Mouse (Mus musculus): ENCODE measurements around the gene C77080.

The C77080 gene

GRCm38 (mm10) chr4:129237843-129238441 is 23.3 kb downstream of the C77080 start:
- DNase-seq (ENCODE audit: low spot score) = no peak

DNA sequence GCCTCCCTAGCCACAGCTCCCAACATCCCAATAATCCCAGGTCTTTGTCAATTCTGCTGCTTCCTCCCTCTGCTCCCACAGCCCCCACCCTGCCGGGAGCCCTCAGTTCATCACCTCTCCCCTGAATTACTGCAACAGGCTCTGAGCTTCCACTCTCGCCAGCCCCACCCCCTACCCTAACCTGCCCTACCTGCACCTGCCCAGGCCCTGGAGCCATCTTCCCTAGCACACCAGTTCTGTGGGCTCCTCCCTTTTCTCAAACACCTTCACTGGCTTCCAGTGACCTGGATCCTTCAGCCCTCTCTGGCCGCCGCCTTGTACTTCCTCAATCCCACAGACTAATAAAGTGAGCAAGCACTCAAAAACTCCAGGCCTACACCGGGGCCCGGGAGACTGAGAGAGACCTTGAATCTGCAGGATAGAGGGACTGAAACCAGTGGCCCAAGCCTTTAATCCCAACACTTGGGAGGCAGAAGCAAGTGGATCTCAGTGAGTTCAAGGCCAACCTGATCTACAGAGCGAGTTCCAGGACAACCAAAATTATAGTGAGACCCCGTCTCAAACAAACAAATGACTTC is 24.9 kb downstream of the C77080 start:
- no peak for DNase-seq (ENCODE audit: low spot score)

GRCm38 (mm10) chr4:129235147-129235546 is 26.1 kb downstream of the C77080 start:
- DNase-seq (ENCODE audit: low spot score) = no peak

DNA sequence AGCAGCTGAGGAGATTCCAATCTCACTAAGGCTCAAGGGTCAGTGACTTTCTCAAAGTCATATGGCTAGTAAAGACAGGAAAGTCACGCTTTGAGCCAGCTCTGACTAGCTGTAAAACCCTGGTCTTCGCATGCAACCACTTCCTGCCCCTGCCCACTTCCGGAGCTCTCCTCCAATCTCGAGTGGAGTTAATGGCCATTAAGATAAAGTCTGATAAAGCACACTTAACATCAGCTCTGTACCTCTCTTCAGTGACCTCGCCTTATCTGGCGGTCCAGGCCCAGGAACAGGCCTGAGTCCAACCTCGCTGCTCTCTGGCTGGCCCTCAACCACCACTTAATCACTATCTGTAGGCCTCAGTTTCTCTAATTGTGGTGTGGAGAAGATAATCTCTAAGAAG is 26.7 kb downstream of the C77080 start:
- no peak for DNase-seq (ENCODE audit: low spot score)

- no peak for DNase-seq (ENCODE audit: low spot score)
Observed at GRCm38 (mm10) chr4:129232561-129233360, 28.4 kb downstream of the C77080 start.

DNA sequence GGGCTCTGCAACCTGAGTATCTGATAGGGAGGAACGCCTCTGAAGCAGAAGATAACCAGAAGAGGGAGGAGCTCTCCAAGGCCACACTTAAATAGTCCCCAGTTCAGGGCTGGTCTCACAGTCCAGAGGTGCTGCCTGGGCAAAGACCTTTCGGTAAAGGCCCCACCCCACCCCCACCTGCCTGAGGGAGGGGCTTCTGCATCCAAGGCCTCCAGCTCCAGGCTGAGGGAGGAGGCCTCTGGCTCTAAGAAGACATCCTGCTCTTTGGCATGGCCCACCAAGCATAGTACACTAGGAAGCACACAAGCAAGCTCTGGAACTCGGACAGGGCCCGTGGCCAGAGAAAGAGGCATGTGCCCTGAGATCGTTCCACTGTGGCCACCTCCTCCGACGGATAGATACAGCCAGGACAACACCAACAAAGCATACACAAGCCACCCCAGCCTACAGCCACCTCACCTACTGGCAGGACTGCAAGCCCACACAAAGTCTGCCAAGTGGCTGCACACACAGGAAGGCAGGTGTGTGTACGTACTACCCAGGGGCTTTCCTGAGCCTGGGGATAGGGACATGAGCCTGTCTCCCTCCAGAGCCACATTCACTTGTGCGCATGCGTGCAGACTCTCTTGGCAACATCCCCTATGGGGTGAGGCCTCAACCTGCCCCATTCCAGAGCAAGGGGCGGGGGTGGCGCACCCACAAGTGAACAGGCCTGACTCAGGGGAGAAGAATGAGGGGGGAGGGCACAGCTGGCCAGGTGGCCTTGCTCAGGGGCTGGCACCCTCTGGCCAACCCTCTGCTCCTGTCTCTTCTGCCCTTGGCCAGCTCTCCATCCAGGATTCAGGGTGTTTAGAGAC is 29.4 kb downstream of the C77080 start:
- DNase-seq (ENCODE audit: low spot score) = peak; percentile 71

GRCm38 (mm10) chr4:129230926-129231325 is 30.3 kb downstream of the C77080 start:
- DNase-seq (ENCODE audit: low spot score) = no peak

DNA sequence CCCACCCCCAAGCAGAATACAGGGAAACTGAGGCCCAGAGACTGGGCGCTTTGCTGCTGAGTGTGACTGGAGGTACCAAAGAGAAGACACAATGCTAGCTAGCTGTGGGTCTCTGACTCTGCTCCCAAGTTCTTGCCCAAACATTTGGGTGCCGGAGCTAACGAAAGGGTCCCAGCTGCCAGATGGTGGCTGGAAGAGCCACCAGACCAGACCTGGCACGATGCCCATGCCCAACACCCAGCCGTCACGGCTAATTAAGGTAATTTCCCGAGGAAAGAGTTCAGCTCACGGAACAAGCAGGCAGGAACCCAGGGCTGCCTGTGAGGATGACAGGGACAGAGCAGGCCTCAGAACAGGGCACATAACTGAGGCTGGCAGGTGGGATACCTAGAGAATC is 33.2 kb downstream of the C77080 start:
- no peak for DNase-seq (ENCODE audit: low spot score)

GRCm38 (mm10) chr4:129227170-129227984 is 33.8 kb downstream of the C77080 start:
- DNase-seq (ENCODE audit: low spot score) = no peak

- DNase-seq (ENCODE audit: low spot score) = no peak
Observed at GRCm38 (mm10) chr4:129226441-129226963, 34.7 kb downstream of the C77080 start.

DNA sequence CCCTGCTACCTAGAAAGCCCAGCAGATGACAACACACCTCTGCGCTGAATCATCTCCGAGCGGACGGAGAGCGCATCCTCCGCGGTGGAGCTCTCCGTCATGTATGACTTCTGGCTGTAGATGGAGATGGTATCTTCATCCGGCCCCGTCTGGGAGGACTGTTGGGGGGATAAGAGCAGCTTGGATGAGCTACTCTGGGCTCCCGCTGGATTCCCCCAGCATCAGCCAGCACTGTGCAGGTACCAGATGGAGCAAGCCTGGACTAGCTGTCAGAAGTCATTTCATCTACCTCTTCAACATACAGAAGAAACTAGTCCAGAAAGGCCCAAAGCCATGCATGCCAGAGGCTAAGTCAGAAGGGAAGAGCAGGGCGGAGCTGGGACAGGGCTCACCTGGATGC is 35.9 kb downstream of the C77080 start:
- no peak for DNase-seq (ENCODE audit: low spot score)

- no peak for DNase-seq (ENCODE audit: low spot score)
Observed at GRCm38 (mm10) chr4:129223421-129224281, 37.6 kb downstream of the C77080 start.

- DNase-seq (ENCODE audit: low spot score) = no peak
Observed at GRCm38 (mm10) chr4:129222019-129222925, 38.9 kb downstream of the C77080 start.

DNA sequence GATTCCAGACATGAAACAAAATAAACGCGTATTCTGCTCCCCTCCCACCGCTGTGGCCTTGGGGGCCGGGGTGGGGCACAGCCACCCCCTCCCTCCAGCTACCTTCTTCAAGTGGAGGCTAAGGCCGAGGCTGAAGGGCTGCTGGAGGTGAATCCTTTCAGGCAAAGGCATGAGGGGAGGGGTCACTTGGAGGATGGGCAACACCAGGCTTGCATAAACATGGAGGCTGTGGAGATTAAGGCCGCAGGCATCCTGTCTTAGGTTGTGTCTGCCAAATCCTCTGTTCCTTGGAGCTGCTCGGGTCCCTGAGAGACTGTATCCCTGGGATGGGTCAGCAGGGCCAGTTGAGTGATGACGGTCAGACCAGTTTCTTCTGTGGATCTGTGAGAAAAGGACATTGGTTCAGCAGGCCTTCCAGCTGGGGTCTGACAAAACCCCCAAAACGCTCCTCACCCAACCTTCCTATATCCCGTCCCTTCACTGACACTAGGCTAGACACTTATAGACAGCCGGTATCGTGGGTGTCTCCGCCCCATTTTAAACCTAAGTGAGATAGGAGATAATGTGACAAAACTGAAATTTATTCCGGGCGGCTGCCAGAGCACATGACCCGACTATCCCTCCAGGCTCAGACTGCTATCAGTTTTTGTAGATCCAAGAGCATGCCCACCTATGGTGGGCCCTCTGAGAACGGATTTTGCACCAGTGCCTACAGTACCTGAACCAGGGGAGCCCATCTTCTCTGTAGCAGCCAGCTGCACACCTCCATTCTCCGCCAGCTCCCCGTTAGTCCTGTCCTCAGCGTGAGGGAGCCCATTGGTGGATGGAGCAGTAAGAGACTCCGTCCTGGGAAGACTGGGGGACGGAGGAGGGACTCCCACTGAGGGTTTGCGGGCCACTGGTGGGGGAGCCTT is 39.9 kb downstream of the C77080 start:
- DNase-seq (ENCODE audit: low spot score) = no peak

- no peak for DNase-seq (ENCODE audit: low spot score)
Observed at GRCm38 (mm10) chr4:129220376-129221089, 40.7 kb downstream of the C77080 start.

- no peak for DNase-seq (ENCODE audit: low spot score)
Observed at GRCm38 (mm10) chr4:129219198-129219597, 42.0 kb downstream of the C77080 start.

DNA sequence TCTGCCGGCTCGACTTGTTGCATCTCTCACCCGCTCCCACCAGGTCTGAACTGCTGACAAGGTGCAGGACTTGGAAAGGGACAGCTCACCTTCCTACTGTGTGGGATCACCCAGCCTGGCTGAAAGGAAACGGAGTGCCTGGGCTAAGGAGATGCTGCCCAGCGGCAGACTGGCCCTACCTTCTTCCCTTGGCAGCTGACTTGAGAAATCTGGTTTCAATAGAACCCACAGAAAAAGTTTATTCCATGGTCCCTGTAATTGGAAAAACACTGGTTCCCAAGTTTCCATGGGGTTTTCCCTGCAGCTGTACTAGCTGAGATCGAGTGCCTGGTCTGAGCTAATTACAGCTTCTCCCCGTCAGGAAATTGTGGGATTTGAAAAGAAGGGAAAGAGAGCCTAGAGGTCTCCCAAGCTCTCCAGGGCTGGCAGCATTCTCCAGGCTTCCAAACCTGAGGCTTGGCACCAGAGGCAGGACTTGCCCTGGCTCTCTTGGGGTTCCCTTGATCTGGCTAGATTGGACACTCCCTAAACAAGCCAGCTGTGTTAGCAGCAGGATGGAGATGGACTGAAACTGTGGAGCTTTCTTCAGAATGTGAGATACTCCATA is 42.5 kb downstream of the C77080 start:
- DNase-seq (ENCODE audit: low spot score) = no peak
